8 mouse cellular contexts compared by ENCODE assay signal in genomic region chr4:56829511-56829921, GRCm38 (mm10). TPM values are rescaled to one million over a fixed set of nuclear protein-coding genes. Genes with fewer than 3 reads are reported as not detected.
DNase-seq lines count a peak whose midpoint lies in the region; ATAC-seq and TF ChIP-seq lines count a peak whose summit lies in the region.

No protein-coding gene starts in this region.

- no peak overlapping the region for H3K4me2 ChIP-seq in kidney, postnatal 0 days (ENCODE audit: low read length)

- no peaks in the 10 kb centered on the region for H3K9me3 ChIP-seq in kidney, postnatal 0 days (replicated peaks; ENCODE audit: low read length)

- DNase-seq in adrenal gland, adult 2 months = peak; percentile 14
- DNase-seq in adrenal gland, postnatal 4 days (ENCODE audit: low spot score in 2 of 2) = no peak
- DNase-seq in right cerebral cortex, postnatal 10 days (ENCODE audit: low spot score in 2 of 2) = peak; percentile 47 to 50
- DNase-seq in right cerebral cortex, postnatal 36 days (ENCODE audit: low spot score in 2 of 2) = no peak
- peak; percentile 64 for DNase-seq in kidney, postnatal 0 days (ENCODE audit: low spot score)
- peak; percentile 38 for DNase-seq in ovary, postnatal 10 days (ENCODE audit: low spot score)
- DNase-seq in spleen, postnatal 14 days (ENCODE audit: low spot score in 2 of 2) = no peak

- no peak overlapping the region for H3K9ac ChIP-seq in kidney, postnatal 0 days (ENCODE audit: low read depth, low read length)

- H3K4me3 ChIP-seq in kidney, postnatal 0 days (replicated peaks; ENCODE audit: low read depth, low read length) = no peak overlapping the region

- peak overlapping the region; percentile 72 for H3K27ac ChIP-seq in kidney, postnatal 0 days

- WGBS in kidney, postnatal 0 days = 27% methylated on average over 7 of the region's 7 CpGs

- H3K36me3 ChIP-seq in kidney, postnatal 0 days (ENCODE audit: insufficient read depth, low read length) = 0 out of 2 replicates have a peak, but pooled peaks cover 11% of the 10 kb centered on the region

- H3K27me3 ChIP-seq in kidney, postnatal 0 days (ENCODE audit: insufficient read depth, low read length) = no peaks in the 10 kb centered on the region

- no peak for TF ChIP-seq CTCF in kidney, postnatal 0 days (IDR thresholded peaks at IDR 0.05; ENCODE audit: low read depth)

- peak; percentile 77 for ATAC-seq in kidney, postnatal 0 days (replicated peaks; ENCODE audit: low FRiP score, low read depth)
- ATAC-seq in granulocyte monocyte progenitor cell, adult 5-6 weeks (replicated peaks; ENCODE audit: poor library complexity, severe bottlenecking) = no peak

- peaks cover 11% of the 10 kb centered on the region for H3K4me1 ChIP-seq in kidney, postnatal 0 days (replicated peaks; ENCODE audit: insufficient read depth, low read length)

RNA-seq across cellular contexts. Expression of gene Fam206a, which starts 27.4 kb away (rescaled TPM):
- total RNA-seq in adrenal gland, adult 2 months (2021) = 10 to 100 TPM; 10.8 to 14.1 TPM
- 2.2 and 3.6 TPM in 2 replicates for polyA plus RNA-seq in adrenal gland, adult 2 months (2012; rRNA removed)
- total RNA-seq in adrenal gland, postnatal 4 days (2021) = 10 to 100 TPM; 15.1 to 16.1 TPM
- 11.5 and 12.4 TPM in 2 replicates for polyA plus RNA-seq in kidney, postnatal 0 days (2015; fragmentation: Nextera tagmentation; extraction: Ambion mirVana)
- total RNA-seq in granulocyte monocyte progenitor cell, adult 5-6 weeks (2014; fragmentation: Nextera tagmentation) = 31.0 and 37.9 TPM in 2 replicates
- 8.7 and 10.1 TPM in 2 replicates for total RNA-seq in granulocyte monocyte progenitor cell, adult 5-6 weeks (2017)

RNA-seq across cellular contexts. Expression of gene Elp1, which starts 27.4 kb away (rescaled TPM):
- 10 to 100 TPM; 24.6 to 26.8 TPM for total RNA-seq in adrenal gland, adult 2 months (2021)
- polyA plus RNA-seq in adrenal gland, adult 2 months (2012; rRNA removed) = 8.4 and 12.5 TPM in 2 replicates
- 10 to 100 TPM; 47.6 to 51.7 TPM for total RNA-seq in adrenal gland, postnatal 4 days (2021)
- 24.9 and 25.8 TPM in 2 replicates for polyA plus RNA-seq in kidney, postnatal 0 days (2015; fragmentation: Nextera tagmentation; extraction: Ambion mirVana)
- total RNA-seq in granulocyte monocyte progenitor cell, adult 5-6 weeks (2014; fragmentation: Nextera tagmentation) = 52.5 and 59.4 TPM in 2 replicates
- 39.4 and 60.0 TPM in 2 replicates for total RNA-seq in granulocyte monocyte progenitor cell, adult 5-6 weeks (2017)

RNA-seq across cellular contexts. Expression of gene Ctnnal1, which starts 35.5 kb away (rescaled TPM):
- 10 to 100 TPM; 16.7 to 24.6 TPM for total RNA-seq in adrenal gland, adult 2 months (2021)
- 3.1 and 7.5 TPM in 2 replicates for polyA plus RNA-seq in adrenal gland, adult 2 months (2012; rRNA removed)
- total RNA-seq in adrenal gland, postnatal 4 days (2021) = 10 to 100 TPM; 33.2 to 34.3 TPM
- polyA plus RNA-seq in kidney, postnatal 0 days (2015; fragmentation: Nextera tagmentation; extraction: Ambion mirVana) = 36.1 and 38.1 TPM in 2 replicates
- 5.9 and 6.1 TPM in 2 replicates for total RNA-seq in granulocyte monocyte progenitor cell, adult 5-6 weeks (2014; fragmentation: Nextera tagmentation)
- 2.0 TPM in 2 replicates for total RNA-seq in granulocyte monocyte progenitor cell, adult 5-6 weeks (2017)

Comparison
In these comparisons a context has a peak if more than half of its experiments do, and no peak if none do; other contexts are left out.
1. DNase-seq: peak in adrenal gland, adult 2 months (single experiment), right cerebral cortex, postnatal 10 days (2 of 2), kidney, postnatal 0 days (single experiment) and ovary, postnatal 10 days (single experiment); none in adrenal gland, postnatal 4 days (0 of 2), right cerebral cortex, postnatal 36 days (0 of 2) and spleen, postnatal 14 days (0 of 2).